Mouse (Mus musculus) CH12.LX (cell line): ENCODE data around the gene Zhx3.

Source experiments
- BHLHE40 ChIP-seq: IDR thresholded peaks from 2 replicates; pipeline ENCODE4 v1.6.1; 2011; ENCODE audit warnings: mild to moderate bottlenecking, low read depth, low read length, improper control_type of control experiment
- CHD1 ChIP-seq: IDR thresholded peaks from 2 replicates; pipeline ENCODE4 v1.6.1; 2012; ENCODE audit warnings: low read depth, low read length, improper control_type of control experiment, inconsistent platforms
- CTCF ChIP-seq, 2 experiments: IDR thresholded peaks in 1 of 2; conservative IDR thresholded peaks in 1 of 2; 2 replicates each; pipeline ENCODE4 v1.5.1; 2011 to 2012; ENCODE audit warnings: low read depth in 2 of 2, low read length in 2 of 2, improper control_type of control experiment in 1 of 2, inconsistent platforms in 1 of 2, mild to moderate bottlenecking in 1 of 2, moderate library complexity in 1 of 2
- EP300 ChIP-seq: IDR thresholded peaks from 2 replicates; pipeline ENCODE4 v1.6.1; 2011; ENCODE audit warnings: low read length, improper control_type of control experiment
- KAT2A ChIP-seq: IDR thresholded peaks from 2 replicates; pipeline ENCODE4 v1.6.1; 2012; ENCODE audit warnings: low read length, improper control_type of control experiment, inconsistent platforms; ENCODE audit not compliant: insufficient replicate concordance
- MAFK ChIP-seq: IDR thresholded peaks from 2 replicates; pipeline ENCODE4 v1.6.1; 2011; ENCODE audit warnings: low read length, improper control_type of control experiment; ENCODE audit not compliant: insufficient replicate concordance
- MAX ChIP-seq: IDR thresholded peaks from 2 replicates; pipeline ENCODE4 v1.6.1; 2011; ENCODE audit warnings: low read length, improper control_type of control experiment
- MEF2A ChIP-seq: IDR thresholded peaks from 2 replicates; pipeline ENCODE4 v1.6.1; 2014; ENCODE audit warnings: low read depth, mild to moderate bottlenecking, inconsistent platforms, low read length, improper control_type of control experiment, borderline replicate concordance
- POLR2A ChIP-seq: IDR thresholded peaks from 2 replicates; pipeline ENCODE4 v1.6.1; 2011; ENCODE audit warnings: low read depth, mild to moderate bottlenecking, improper control_type of control experiment, low read length
- TBP ChIP-seq: conservative IDR thresholded peaks from 2 replicates; pipeline ENCODE4 v1.6.1; 2011; ENCODE audit warnings: low read depth, low read length, improper control_type of control experiment
- TCF12 ChIP-seq: IDR thresholded peaks from 2 replicates; pipeline ENCODE4 v1.6.1; 2014; ENCODE audit warnings: low read depth, mild to moderate bottlenecking, inconsistent platforms, low read length, improper control_type of control experiment
- USF1 ChIP-seq: IDR thresholded peaks from 2 replicates; pipeline ENCODE4 v1.6.1; 2014; ENCODE audit warnings: low read depth, mild to moderate bottlenecking, inconsistent platforms, low read length, improper control_type of control experiment
- ZC3H11A ChIP-seq: IDR thresholded peaks from 2 replicates; pipeline ENCODE4 v1.6.1; 2012; ENCODE audit warnings: low read depth, mild to moderate bottlenecking, inconsistent platforms, low read length, improper control_type of control experiment

DNA sequence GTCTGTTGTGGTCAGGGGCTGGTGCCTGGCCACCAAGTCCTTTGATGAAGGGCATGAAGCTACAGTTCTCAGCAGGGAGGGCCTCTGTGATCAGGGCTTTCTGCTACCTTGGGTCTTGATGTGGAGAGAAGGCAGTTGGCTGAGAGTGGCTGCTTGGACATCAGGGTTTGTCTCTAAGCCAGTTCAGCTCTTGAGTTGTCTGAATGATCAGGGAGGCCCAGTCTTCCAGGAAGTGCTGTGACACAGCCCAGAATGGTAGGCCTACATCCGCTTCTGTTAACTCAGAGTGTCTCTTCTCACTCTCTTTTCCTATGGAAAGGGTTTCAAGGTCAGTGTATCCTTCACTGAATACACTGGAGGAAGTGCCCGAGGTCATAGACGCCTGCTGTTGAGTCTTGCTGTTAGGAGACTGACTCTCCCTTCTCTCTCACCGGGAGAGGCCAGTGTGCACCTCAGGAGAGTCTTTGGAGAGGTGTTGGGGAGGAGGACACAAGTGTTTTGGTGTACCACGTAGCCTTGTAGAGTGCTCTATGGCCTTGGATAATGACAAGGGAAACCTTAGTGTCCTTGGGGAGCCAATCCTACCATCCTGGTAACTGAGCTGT is 137.0 kb downstream of the Zhx3 start:
- no peak for TF ChIP-seq CTCF (conservative IDR thresholded peaks at IDR 0.05 in 1 of 2, IDR thresholded peaks at IDR 0.05 in 1 of 2; ENCODE audit: low read depth in 2 of 2, low read length in 2 of 2)
- TF ChIP-seq POLR2A: no peak
- TF ChIP-seq EP300: no peak
- TF ChIP-seq KAT2A: no peak
- no peak for TF ChIP-seq USF1
- TF ChIP-seq BHLHE40: no peak
- no peak for TF ChIP-seq TBP
- TF ChIP-seq MAFK: no peak
- TF ChIP-seq ZC3H11A: no peak
- TF ChIP-seq TCF12: no peak
- TF ChIP-seq CHD1: no peak
- no peak for TF ChIP-seq MEF2A
- TF ChIP-seq MAX: no peak
